Mouse (Mus musculus): ENCODE measurements around the gene Ptp4a2.

Ptp4a2 gene

GRCm38 (mm10) chr4:129797985-129798384 is 13.0 kb upstream of the Ptp4a2 start:
- no peak for DNase-seq (ENCODE audit: low spot score)

GRCm38 (mm10) chr4:129803368-129803767 is 7.7 kb upstream of the Ptp4a2 start:
- no peak for DNase-seq (ENCODE audit: low spot score)

GRCm38 (mm10) chr4:129805059-129805458 is 6.0 kb upstream of the Ptp4a2 start:
- no peak for DNase-seq (ENCODE audit: low spot score)

- no peak for DNase-seq (ENCODE audit: low spot score)
Measured at GRCm38 (mm10) chr4:129811605-129812468, 818 bp downstream of the Ptp4a2 start.

GRCm38 (mm10) chr4:129817591-129817990 is 6.6 kb downstream of the Ptp4a2 start:
- peak; percentile 9 for DNase-seq (ENCODE audit: low spot score)

- DNase-seq (ENCODE audit: low spot score): no peak
Measured at GRCm38 (mm10) chr4:129818506-129819195, 7.6 kb downstream of the Ptp4a2 start.

GRCm38 (mm10) chr4:129819712-129820336 is 8.8 kb downstream of the Ptp4a2 start:
- peak; percentile 97 for DNase-seq (ENCODE audit: low spot score)

- peak; percentile 75 for DNase-seq (ENCODE audit: low spot score)
Measured at GRCm38 (mm10) chr4:129820417-129821086, 9.5 kb downstream of the Ptp4a2 start.

- DNase-seq (ENCODE audit: low spot score): peak; percentile 17
Measured at GRCm38 (mm10) chr4:129821087-129821616, 10.1 kb downstream of the Ptp4a2 start.

- no peak for DNase-seq (ENCODE audit: low spot score)
Measured at GRCm38 (mm10) chr4:129822324-129822723, 11.3 kb downstream of the Ptp4a2 start.

- DNase-seq (ENCODE audit: low spot score): no peak
Measured at GRCm38 (mm10) chr4:129823216-129823810, 12.3 kb downstream of the Ptp4a2 start.

GRCm38 (mm10) chr4:129827611-129828010 is 16.6 kb downstream of the Ptp4a2 start:
- no peak for DNase-seq (ENCODE audit: low spot score)

- DNase-seq (ENCODE audit: low spot score): no peak
Measured at GRCm38 (mm10) chr4:129828081-129828480, 17.1 kb downstream of the Ptp4a2 start.

- DNase-seq (ENCODE audit: low spot score): no peak
Measured at GRCm38 (mm10) chr4:129829799-129830198, 18.8 kb downstream of the Ptp4a2 start.

- no peak for DNase-seq (ENCODE audit: low spot score)
Measured at GRCm38 (mm10) chr4:129830343-129830944, 19.4 kb downstream of the Ptp4a2 start.

GRCm38 (mm10) chr4:129834581-129834980 is 23.6 kb downstream of the Ptp4a2 start:
- no peak for DNase-seq (ENCODE audit: low spot score)

- no peak for DNase-seq (ENCODE audit: low spot score)
Measured at GRCm38 (mm10) chr4:129835296-129835695, 24.3 kb downstream of the Ptp4a2 start.

- DNase-seq (ENCODE audit: low spot score): no peak
Measured at GRCm38 (mm10) chr4:129839866-129840555, 29.0 kb downstream of the Ptp4a2 start.

GRCm38 (mm10) chr4:129846823-129847222 is 35.8 kb downstream of the Ptp4a2 start:
- DNase-seq (ENCODE audit: low spot score): no peak

GRCm38 (mm10) chr4:129850491-129850890 is 39.5 kb downstream of the Ptp4a2 start:
- no peak for DNase-seq (ENCODE audit: low spot score)

Measured in retina, embryonic 14.5 days (tissue).